Comparison of ENCODE assay signal across 8 mouse cellular contexts in the genomic region with DNA sequence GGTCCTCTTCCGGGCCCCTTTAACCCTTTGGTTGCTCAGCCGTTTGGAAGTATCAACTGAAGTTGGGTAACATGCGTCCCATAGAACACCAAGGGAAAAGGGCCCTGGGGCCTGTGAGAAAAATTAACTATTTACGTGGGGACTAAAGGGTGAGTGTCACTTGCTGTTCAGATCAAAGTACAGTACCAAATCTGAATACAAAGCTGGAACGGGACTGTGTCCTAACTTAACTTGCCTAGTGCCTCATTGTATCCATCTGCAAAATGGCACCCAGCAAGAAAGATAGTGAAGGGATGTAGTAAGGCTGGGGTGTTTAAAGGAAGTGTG. TPM values are rescaled to one million over a fixed set of nuclear protein-coding genes. Genes with fewer than 3 reads are reported as not detected.
DNase-seq lines count a peak whose midpoint lies in the region; ATAC-seq and TF ChIP-seq lines count a peak whose summit lies in the region.

No protein-coding gene starts in this region.

- peak overlapping the region; percentile 86 for H3K4me2 ChIP-seq in limb, embryonic 14.5 days (replicated peaks; ENCODE audit: low read depth, low read length, severe bottlenecking)
- H3K4me2 ChIP-seq in stomach, embryonic 16.5 days (ENCODE audit: low read depth, low read length), result peak overlapping the region; percentile 76

- H3K9me3 ChIP-seq in erythroblast, embryonic 14.5 days (ENCODE audit: control insufficient read depth, low read length), result no peaks in the 10 kb centered on the region
- no peaks in the 10 kb centered on the region for H3K9me3 ChIP-seq in limb, embryonic 14.5 days (ENCODE audit: control insufficient read depth, low read length)
- no peaks in the 10 kb centered on the region for H3K9me3 ChIP-seq in stomach, embryonic 16.5 days (replicated peaks; ENCODE audit: control insufficient read depth, low read length)

- H3K9ac ChIP-seq in limb, embryonic 14.5 days (ENCODE audit: low read depth, low read length, severe bottlenecking), result peak overlapping the region; percentile 97
- H3K9ac ChIP-seq in stomach, embryonic 16.5 days (ENCODE audit: low read length), result peak overlapping the region; percentile 100

- DNase-seq in spleen, adult 2 months (ENCODE audit: low read depth in 1 of 2, low spot score in 2 of 2), result no peak
- DNase-seq in spleen, postnatal 14 days (ENCODE audit: low spot score in 2 of 2), result no peak
- DNase-seq in limb, embryonic 14.5 days (ENCODE audit: low spot score), result no peak
- no peak for DNase-seq in adrenal gland, postnatal 25 days

- peak overlapping the region; percentile 75 for H3K4me3 ChIP-seq in erythroblast, embryonic 14.5 days (replicated peaks)
- peak overlapping the region; percentile 85 for H3K4me3 ChIP-seq in spleen, adult 2 months (ENCODE audit: extremely low read depth, insufficient read depth, insufficient read length)
- peak overlapping the region; percentile 79 for H3K4me3 ChIP-seq in limb, embryonic 14.5 days (replicated peaks; ENCODE audit: low read length)
- peak overlapping the region; percentile 78 for H3K4me3 ChIP-seq in stomach, embryonic 16.5 days (replicated peaks; ENCODE audit: low read length)

- H3K27ac ChIP-seq in spleen, adult 2 months (ENCODE audit: insufficient read depth, low read length), result peak overlapping the region; percentile 78; the same call in 1 of the 2 replicates
- H3K27ac ChIP-seq in limb, embryonic 14.5 days (replicated peaks; ENCODE audit: low read depth, low read length), result peak overlapping the region; percentile 99
- H3K27ac ChIP-seq in stomach, embryonic 16.5 days (ENCODE audit: low read length), result peak overlapping the region; percentile 94

- H3K4me1 ChIP-seq in erythroblast, embryonic 14.5 days (ENCODE audit: control insufficient read depth), result peaks cover 31% of the 10 kb centered on the region
- peaks cover 2% of the 10 kb centered on the region; the same call in 1 of the 2 replicates for H3K4me1 ChIP-seq in spleen, adult 2 months (ENCODE audit: control insufficient read depth, insufficient read depth, insufficient read length)
- peaks cover 28% of the 10 kb centered on the region for H3K4me1 ChIP-seq in limb, embryonic 14.5 days (ENCODE audit: control insufficient read depth, insufficient read depth, low read length)
- H3K4me1 ChIP-seq in stomach, embryonic 16.5 days (ENCODE audit: control insufficient read depth, insufficient read depth, low read length), result peaks cover 27% of the 10 kb centered on the region

- 20% methylated on average over 5 of the region's 5 CpGs for WGBS in spleen, adult 2 months
- 14% methylated on average over 5 of the region's 5 CpGs for WGBS in limb, embryonic 14.5 days
- WGBS in stomach, embryonic 16.5 days, result 17% methylated on average over 5 of the region's 5 CpGs

- TF ChIP-seq CTCF in spleen, adult 2 months (IDR thresholded peaks at IDR 0.05; ENCODE audit: extremely low read depth, insufficient read depth, insufficient read length, insufficient replicate concordance), result no peak

- no peak for TF ChIP-seq POLR2A in spleen, adult 2 months (IDR thresholded peaks at IDR 0.05; ENCODE audit: low read depth, low read length)
- no peak for TF ChIP-seq POLR2A in limb, embryonic 14.5 days (IDR thresholded peaks at IDR 0.05; ENCODE audit: borderline replicate concordance, extremely low read depth, insufficient read depth, insufficient read length)

- ATAC-seq in erythroblast, adult 5-6 weeks (replicated peaks; ENCODE audit: low FRiP score, poor library complexity, severe bottlenecking), result no peak
- no peak for ATAC-seq in limb, embryonic 14.5 days (ENCODE audit: low FRiP score, low read depth)
- no peak for ATAC-seq in stomach, embryonic 16.5 days (ENCODE audit: insufficient read depth, low FRiP score)
- no peak for ATAC-seq in megakaryocyte-erythroid progenitor cell, adult 5-6 weeks (replicated peaks; ENCODE audit: low FRiP score, low TSS enrichment, poor library complexity, severe bottlenecking)

- no peaks in the 10 kb centered on the region for H3K36me3 ChIP-seq in erythroblast, embryonic 14.5 days (ENCODE audit: control insufficient read depth)
- H3K36me3 ChIP-seq in spleen, adult 2 months (ENCODE audit: control insufficient read depth, insufficient read depth, low read length), result no peaks in the 10 kb centered on the region
- peaks cover 12% of the 10 kb centered on the region; the same call in 1 of the 2 replicates for H3K36me3 ChIP-seq in limb, embryonic 14.5 days (ENCODE audit: control insufficient read depth, insufficient read depth, low read length)
- no peaks in the 10 kb centered on the region for H3K36me3 ChIP-seq in stomach, embryonic 16.5 days (ENCODE audit: control insufficient read depth, insufficient read depth, low read length)

- peaks cover 33% of the 10 kb centered on the region for H3K27me3 ChIP-seq in erythroblast, embryonic 14.5 days (ENCODE audit: control insufficient read depth)
- no peaks in the 10 kb centered on the region for H3K27me3 ChIP-seq in spleen, adult 2 months (ENCODE audit: control insufficient read depth, insufficient read depth, low read length)
- H3K27me3 ChIP-seq in limb, embryonic 14.5 days (ENCODE audit: control insufficient read depth, insufficient read depth, low read length), result no peaks in the 10 kb centered on the region
- H3K27me3 ChIP-seq in stomach, embryonic 16.5 days (ENCODE audit: control insufficient read depth, insufficient read depth, low read length), result no peaks in the 10 kb centered on the region

RNA-seq across cellular contexts. Expression of a gene that starts 0.5 kb away (rescaled TPM):
- polyA plus RNA-seq in erythroblast, embryonic 14.5 days (2012), result 0.57 and 0.58 TPM in 2 replicates
- 0.19 and 0.63 TPM in 2 replicates for total RNA-seq in erythroblast, adult 5-6 weeks (2015; ENCODE audit: low replicate concordance)
- 0.77 and 0.98 TPM in 2 replicates for total RNA-seq in erythroblast, adult 5-6 weeks (2017; ENCODE audit: low replicate concordance)
- 11.0 and 12.0 TPM in 2 replicates for polyA plus RNA-seq in spleen, adult 2 months (2012; rRNA removed)
- polyA plus RNA-seq in limb, embryonic 14.5 days (2012; rRNA removed), result 24.4 and 30.0 TPM in 2 replicates
- polyA plus RNA-seq in limb, embryonic 14.5 days (2014; fragmentation: Nextera tagmentation; extraction: Ambion mirVana), result 6.5 and 8.0 TPM in 2 replicates
- 9.3 and 9.9 TPM in 2 replicates for polyA plus RNA-seq in stomach, embryonic 16.5 days (2015; fragmentation: Nextera tagmentation; extraction: Ambion mirVana)
- total RNA-seq in adrenal gland, postnatal 25 days (2021), result 63.1 and 63.6 TPM in 2 replicates
- total RNA-seq in megakaryocyte-erythroid progenitor cell, adult 5-6 weeks (2014; fragmentation: Nextera tagmentation), result 9.6 and 24.6 TPM in 2 replicates
- 5.0 and 6.3 TPM in 2 replicates for total RNA-seq in megakaryocyte-erythroid progenitor cell, adult 5-6 weeks (2017)
